Mouse (Mus musculus) neural tube, embryonic 15.5 days (tissue): ENCODE measurements at regions not wholly inside any gene's neighbourhood (a gene's known extent, or its start where the extent isn't known, plus 50 kb on each side); places are given as distances from the start of the nearest gene placed in this dataset.

ENCODE experiments used
- ATAC-seq: fragments of 200-750 bp; cut with Nextera tagmentation; 2 replicates; pipeline ENCODE4 v1.8.0; 2017; ENCODE audit warnings: mild to moderate bottlenecking, moderate TSS enrichment, moderate library complexity; ENCODE audit not compliant: low FRiP score
- H3K27ac ChIP-seq: fragments of 300-500 bp; sonication (generic); replicated peaks from 2 replicates; pipeline ENCODE4 v1.5.1; 2015; ENCODE audit warnings: mild to moderate bottlenecking, inconsistent platforms
- H3K27me3 ChIP-seq: fragments of 300-500 bp; sonication (generic); replicated peaks from 2 replicates; pipeline ENCODE4 v1.6.1; 2015; ENCODE audit warnings: inconsistent platforms
- H3K36me3 ChIP-seq: fragments of 300-500 bp; sonication (generic); 2 replicates; pipeline ENCODE4 v1.6.1; 2015; ENCODE audit warnings: inconsistent platforms
- H3K4me1 ChIP-seq: fragments of 300-500 bp; sonication (generic); 2 replicates; pipeline ENCODE4 v1.6.1; 2015; ENCODE audit warnings: inconsistent platforms
- H3K4me2 ChIP-seq: fragments of 300-500 bp; sonication (generic); 2 replicates; pipeline ENCODE4 v1.6.1; 2015; ENCODE audit warnings: inconsistent platforms, mild to moderate bottlenecking, moderate library complexity
- H3K4me3 ChIP-seq: fragments of 300-500 bp; sonication (generic); replicated peaks from 2 replicates; pipeline ENCODE4 v1.5.1; 2015; ENCODE audit warnings: mild to moderate bottlenecking, inconsistent platforms
- H3K9ac ChIP-seq: fragments of 300-500 bp; sonication (generic); replicated peaks from 2 replicates; pipeline ENCODE4 v1.6.1; 2015; ENCODE audit warnings: mild to moderate bottlenecking, inconsistent platforms
- H3K9me3 ChIP-seq: fragments of 300-500 bp; sonication (generic); replicated peaks from 2 replicates; pipeline ENCODE4 v1.6.1; 2016; ENCODE audit warnings: inconsistent platforms
- WGBS: fragments of 180-500 bp; shearing (Covaris S2); methylation state at CpG from one replicate; pipeline ENCODE4 v1.1.7; 2015; ENCODE audit warnings: mixed read lengths; 5-methylcytosine and 5-hydroxymethylcytosine counted together

- ATAC-seq = no peak
- 89% methylated on average over 1 of the region's 1 CpGs for WGBS
- H3K4me2 ChIP-seq = no peak overlapping the region
- H3K27ac ChIP-seq = no peak overlapping the region
- no peaks in the 10 kb centered on the region for H3K36me3 ChIP-seq
- H3K27me3 ChIP-seq = no peaks in the 10 kb centered on the region
- no peaks in the 10 kb centered on the region for H3K9me3 ChIP-seq
- no peak overlapping the region for H3K9ac ChIP-seq
- H3K4me3 ChIP-seq = no peak overlapping the region
- H3K4me1 ChIP-seq = no peaks in the 10 kb centered on the region
These were observed 65.3 kb upstream of the Hgf start for GRCm38 (mm10) chr5:16487969-16488368.

DNA sequence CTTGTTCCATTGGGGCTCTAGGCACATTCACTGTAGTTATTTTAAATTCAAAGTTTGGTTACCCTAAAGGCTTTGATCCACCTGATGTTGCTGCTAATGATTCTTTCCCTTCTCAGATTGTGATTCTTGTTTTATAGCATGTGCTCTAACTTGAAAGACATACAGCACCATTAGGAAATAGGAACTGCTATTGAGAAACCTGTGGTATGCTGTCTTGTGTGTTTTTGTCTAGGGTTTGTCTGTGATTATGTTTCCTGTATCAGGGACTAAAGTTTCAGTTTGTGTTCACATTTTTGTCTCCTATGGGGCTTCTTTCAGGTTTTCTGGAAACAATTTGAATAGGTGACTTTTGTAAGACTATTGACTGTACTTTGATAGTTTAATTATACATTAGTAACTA, 63.5 kb upstream of the Hgf start:
- H3K4me2 ChIP-seq = no peak overlapping the region
- no peak overlapping the region for H3K4me3 ChIP-seq
- H3K9ac ChIP-seq = no peak overlapping the region
- no peak overlapping the region for H3K27ac ChIP-seq
- H3K4me1 ChIP-seq = no peaks in the 10 kb centered on the region
- no peaks in the 10 kb centered on the region for H3K9me3 ChIP-seq
- no peaks in the 10 kb centered on the region for H3K36me3 ChIP-seq
- H3K27me3 ChIP-seq = no peaks in the 10 kb centered on the region
- ATAC-seq = no peak

GRCm38 (mm10) chr5:16499891-16500290, 53.4 kb upstream of the Hgf start:
- H3K27me3 ChIP-seq = no peaks in the 10 kb centered on the region
- WGBS = 81% methylated on average over 7 of the region's 7 CpGs
- H3K36me3 ChIP-seq = no peaks in the 10 kb centered on the region
- no peak overlapping the region for H3K4me2 ChIP-seq
- H3K4me1 ChIP-seq = no peaks in the 10 kb centered on the region
- no peak for ATAC-seq
- no peak overlapping the region for H3K4me3 ChIP-seq
- no peak overlapping the region for H3K9ac ChIP-seq
- H3K27ac ChIP-seq = no peak overlapping the region
- no peaks in the 10 kb centered on the region for H3K9me3 ChIP-seq
